Mouse (Mus musculus) right cerebral cortex, postnatal 36 days (tissue): Measurements from ENCODE around the gene Gm14685.
"Not testable (repeated sequence)": the region's sequence is repeated elsewhere in the genome, so short reads cannot be mapped to it uniquely, and the experiment has no call there.

ENCODE experiments used
- DNase-seq, 2 experiments: peaks; one replicate each; pipeline ENCODE4 v3.0.0; 2022; ENCODE audit warnings: low spot score in 2 of 2, mixed read lengths in 1 of 2

Gm14685 gene

DNA sequence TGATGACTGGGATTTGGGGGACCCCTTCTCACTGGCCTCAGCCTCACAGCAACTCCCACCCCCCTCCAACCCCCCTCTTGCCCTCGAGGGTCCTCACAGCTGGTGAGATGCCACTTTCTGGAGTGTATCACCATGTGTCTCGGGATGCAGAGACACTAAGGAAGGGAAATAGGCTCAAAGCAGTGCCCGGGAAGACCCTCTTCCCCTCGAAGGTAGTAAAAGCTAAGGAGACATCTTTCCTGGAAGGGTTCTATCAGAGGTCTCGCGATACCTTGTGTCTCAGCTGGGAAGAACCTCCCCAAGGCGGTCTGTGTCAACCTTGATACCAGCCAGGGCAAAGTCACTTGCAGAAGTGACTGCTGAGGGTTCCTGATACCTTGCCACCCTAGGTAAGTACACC lies at the start of gene Gm14685:
TSS of gene Gm14685 (plus strand) at position 301 of the 400 bp plus-strand sequence.
- not testable (repeated sequence) for DNase-seq

DNA sequence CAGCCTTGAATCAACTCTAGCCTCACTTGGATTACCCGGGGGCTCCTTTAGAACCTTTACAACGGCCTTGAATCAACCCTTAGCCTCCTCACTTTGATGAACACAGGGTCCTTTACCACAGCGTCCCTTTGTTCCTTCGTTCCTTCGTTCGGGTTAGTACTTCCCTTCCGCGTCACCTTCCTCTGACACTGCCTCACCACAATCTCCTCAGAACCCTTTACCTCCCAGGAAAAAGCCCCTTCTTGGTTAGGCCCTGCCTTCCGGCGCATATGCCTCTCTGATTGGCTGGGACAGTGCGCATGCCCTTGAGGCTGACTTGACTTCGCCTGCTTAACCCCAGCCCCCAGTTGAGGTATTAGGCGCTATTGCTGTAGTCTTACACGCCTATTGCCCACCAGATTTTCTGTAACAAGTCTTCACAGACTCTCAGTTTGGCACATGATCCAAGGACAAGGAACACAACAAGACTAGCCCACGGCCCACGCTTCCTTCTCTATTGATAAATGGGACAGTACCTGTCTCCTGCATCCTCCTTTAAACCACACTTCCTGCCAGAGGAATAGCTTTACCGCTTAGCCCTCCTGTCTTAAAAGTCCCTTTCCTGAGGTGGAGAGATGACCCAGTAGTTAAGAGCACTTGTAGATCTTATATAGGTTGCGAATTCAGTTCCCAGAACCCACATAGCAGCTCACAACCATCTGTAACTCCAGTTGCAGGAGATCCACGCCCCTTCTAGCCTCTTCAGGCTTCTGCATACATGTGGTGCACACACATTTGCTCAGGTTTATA lies 34.4 kb upstream of the Gm14685 start, which contains the start of gene Xlr4a:
TSS of gene Xlr4a (minus strand) at position 212 of the 789 bp plus-strand sequence.
- DNase-seq = not testable (repeated sequence)

DNA sequence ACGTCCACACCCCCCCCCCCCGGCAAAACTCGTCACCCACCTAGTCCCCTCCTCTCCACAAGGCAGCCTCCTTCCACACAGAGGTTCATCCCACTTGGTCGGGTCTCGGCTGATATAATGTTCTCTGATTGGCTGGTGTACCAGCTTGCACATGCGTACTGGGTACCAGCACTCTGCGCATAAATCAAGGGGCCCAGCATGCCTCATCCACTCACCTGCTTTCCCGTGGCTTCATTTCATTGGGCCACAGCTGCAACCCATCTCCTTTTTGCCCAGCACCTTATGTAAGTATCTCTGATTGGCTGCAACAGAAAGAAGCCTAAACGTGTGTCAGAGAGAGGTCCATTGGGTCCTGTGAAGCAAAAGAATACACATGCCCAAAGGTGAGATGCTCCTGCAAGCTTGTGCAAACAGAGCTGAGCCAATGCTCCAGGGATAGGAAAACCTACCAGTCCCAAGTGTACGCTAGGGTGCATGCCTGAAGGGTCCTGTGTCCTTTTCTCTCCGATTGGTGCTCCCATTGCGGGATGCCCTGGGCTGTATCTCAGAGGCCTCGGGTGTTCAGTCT lies 19.8 kb upstream of the Gm14685 start, which contains the start of gene Xlr3a:
TSS of gene Xlr3a (minus strand) at position 155 of the 568 bp plus-strand sequence.
- not testable (repeated sequence) for DNase-seq

DNA sequence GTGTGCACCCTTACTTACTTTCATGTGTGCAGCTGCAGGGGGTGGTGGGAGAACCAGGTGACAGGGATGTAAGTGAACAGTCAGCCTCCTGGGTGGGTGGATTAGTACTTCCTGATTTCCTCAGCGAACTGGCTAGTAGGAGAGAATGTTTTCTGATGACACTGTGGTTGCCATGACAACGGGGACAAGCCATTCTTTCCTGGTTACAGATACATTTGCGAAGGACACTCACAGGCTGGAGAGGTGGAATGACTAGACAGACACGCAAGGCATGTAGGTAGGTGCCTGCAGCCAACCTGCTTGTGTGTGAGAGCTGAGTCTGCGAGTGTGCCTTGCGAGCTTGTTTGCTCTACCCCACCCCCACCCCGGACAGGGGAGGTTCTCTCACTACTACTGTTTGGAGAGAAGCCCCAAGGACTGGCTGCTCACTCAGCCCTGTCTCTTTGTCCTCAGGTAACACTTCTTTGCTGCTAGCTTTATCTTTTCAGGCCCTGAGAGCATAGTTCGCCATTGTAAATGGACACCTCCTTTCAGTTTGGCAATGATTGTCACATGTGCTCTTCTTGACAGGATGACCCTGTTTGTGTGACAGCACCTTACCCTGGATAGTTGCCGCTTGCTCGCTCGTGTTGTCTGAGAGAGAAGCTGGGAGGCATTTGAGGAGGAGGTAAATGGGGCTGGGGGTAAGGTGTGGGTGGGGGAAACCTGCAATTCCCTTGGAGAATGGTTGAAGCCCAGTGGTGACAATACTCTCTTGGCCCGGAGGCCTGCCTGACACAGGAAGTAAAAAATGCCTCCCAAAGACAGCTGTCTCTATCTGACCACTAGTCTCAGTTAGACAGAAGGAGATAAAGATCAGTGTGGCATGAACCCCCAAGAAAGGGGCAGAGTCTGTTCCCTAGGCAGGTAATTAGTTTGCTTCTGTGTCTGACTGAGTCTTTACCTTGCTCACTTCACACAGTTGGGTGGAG lies 6.3 kb downstream of the Gm14685 start:
- DNase-seq = not testable (repeated sequence)

DNA sequence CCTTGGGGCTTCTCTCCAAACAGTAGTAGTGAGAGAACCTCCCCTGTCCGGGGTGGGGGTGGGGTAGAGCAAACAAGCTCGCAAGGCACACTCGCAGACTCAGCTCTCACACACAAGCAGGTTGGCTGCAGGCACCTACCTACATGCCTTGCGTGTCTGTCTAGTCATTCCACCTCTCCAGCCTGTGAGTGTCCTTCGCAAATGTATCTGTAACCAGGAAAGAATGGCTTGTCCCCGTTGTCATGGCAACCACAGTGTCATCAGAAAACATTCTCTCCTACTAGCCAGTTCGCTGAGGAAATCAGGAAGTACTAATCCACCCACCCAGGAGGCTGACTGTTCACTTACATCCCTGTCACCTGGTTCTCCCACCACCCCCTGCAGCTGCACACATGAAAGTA lies 26.4 kb downstream of the Gm14685 start:
- not testable (repeated sequence) for DNase-seq

DNA sequence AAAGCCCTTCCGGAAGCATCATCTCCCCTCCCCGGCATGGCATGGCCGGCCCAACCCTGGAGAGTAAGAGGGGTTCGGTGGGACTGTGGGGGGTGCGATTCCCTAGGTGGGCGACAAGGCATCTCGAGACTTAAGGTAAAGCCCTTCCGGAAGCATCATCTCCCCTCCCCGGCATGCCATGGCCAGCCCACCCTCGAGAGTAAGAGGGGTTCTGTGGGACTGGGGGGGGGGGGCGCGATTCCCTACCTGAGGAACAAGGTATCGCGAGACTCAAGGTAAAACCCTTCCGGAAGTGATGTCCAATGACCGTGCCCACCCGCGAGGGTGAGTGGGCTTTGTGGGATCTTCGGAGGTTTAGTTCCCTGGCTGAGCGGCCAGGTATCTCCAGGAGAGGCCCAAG lies 31.6 kb downstream of the Gm14685 start, which contains the start of gene Xlr5b:
TSS of gene Xlr5b (plus strand) at position 301 of the 400 bp plus-strand sequence.
- not testable (repeated sequence) for DNase-seq

DNA sequence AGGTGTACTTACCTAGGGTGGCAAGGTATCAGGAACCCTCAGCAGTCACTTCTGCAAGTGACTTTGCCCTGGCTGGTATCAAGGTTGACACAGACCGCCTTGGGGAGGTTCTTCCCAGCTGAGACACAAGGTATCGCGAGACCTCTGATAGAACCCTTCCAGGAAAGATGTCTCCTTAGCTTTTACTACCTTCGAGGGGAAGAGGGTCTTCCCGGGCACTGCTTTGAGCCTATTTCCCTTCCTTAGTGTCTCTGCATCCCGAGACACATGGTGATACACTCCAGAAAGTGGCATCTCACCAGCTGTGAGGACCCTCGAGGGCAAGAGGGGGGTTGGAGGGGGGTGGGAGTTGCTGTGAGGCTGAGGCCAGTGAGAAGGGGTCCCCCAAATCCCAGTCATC lies 32.5 kb downstream of the Gm14685 start, which contains the start of gene DXBay18:
TSS of gene DXBay18 (minus strand) at position 101 of the 400 bp plus-strand sequence.
- not testable (repeated sequence) for DNase-seq

DNA sequence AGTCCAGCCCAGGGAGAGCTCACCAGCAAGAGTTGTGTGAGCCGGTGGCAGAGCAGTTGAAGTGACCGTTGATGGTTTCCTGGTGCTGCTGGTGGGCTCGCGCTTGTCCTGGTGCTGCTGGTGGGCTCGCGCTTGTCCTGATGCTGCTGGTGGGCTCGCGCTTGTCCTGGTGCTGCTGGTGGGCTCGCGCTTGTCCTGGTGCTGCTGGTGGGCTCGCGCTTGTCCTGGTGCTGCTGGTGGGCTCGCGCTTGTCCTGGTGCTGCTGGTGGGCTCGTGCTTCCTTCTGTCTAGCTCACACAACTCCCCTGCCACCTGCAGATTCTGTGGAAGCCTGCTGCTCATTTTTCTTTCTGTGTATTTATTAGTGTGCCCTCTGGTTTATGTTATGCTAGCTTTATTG lies 60.0 kb downstream of the Gm14685 start, which contains the start of gene Spin2d:
TSS of gene Spin2d (minus strand) at position 101 of the 400 bp plus-strand sequence.
- DNase-seq = not testable (repeated sequence)
